Mouse (Mus musculus) neural tube, embryonic 10.5 days (tissue): ENCODE results near the gene Frem3.

ENCODE experiments used
- DNase-seq: peaks from one replicate; pipeline ENCODE4 v3.0.0-alpha.2; 2017; ENCODE audit warnings: low spot score; ENCODE audit errors: extremely low spot score

Frem3 gene

GRCm38 (mm10) chr8:80710670-80711400 lies 100.0 kb downstream of the Frem3 start:
- DNase-seq = no peak

- no peak for DNase-seq
Measured at GRCm38 (mm10) chr8:80714461-80714860, 103.6 kb downstream of the Frem3 start.

- no peak for DNase-seq
Measured at GRCm38 (mm10) chr8:80732326-80732725, 121.4 kb downstream of the Frem3 start.

DNA sequence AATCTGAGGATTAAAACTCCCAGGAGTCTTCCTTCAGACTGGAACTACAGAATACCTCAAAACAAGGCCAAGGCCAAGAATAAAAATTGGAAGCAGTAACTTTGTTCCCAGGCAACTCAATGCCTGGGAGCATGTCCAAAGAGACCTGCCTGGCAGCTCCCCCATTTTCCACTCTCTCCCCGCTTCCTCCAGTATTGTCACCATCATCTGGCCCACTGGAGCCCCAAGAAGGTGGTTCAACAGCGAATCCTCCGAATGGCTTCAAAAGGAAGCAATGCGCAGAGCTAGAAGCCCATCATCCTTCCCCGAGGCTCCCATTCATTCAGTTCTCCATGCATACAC lies 127.1 kb downstream of the Frem3 start:
- no peak for DNase-seq

- DNase-seq = peak; percentile 74
Measured at GRCm38 (mm10) chr8:80738388-80739154, 127.7 kb downstream of the Frem3 start.

GRCm38 (mm10) chr8:80739155-80739924 lies 128.5 kb downstream of the Frem3 start, which contains the start of gene Smarca5:
TSS of gene Smarca5 (minus strand) at chr8:80739497.
- DNase-seq = peak; percentile 83

GRCm38 (mm10) chr8:80739932-80740331 lies 129.1 kb downstream of the Frem3 start:
- no peak for DNase-seq
